Mouse (Mus musculus): ENCODE measurements around the gene Olfr1151. TPM values are rescaled to one million over a fixed set of nuclear protein-coding genes. Genes with fewer than 3 reads are reported as not detected.

The Olfr1151 gene
- not detected in 2 replicates for polyA plus RNA-seq (2012)

DNA sequence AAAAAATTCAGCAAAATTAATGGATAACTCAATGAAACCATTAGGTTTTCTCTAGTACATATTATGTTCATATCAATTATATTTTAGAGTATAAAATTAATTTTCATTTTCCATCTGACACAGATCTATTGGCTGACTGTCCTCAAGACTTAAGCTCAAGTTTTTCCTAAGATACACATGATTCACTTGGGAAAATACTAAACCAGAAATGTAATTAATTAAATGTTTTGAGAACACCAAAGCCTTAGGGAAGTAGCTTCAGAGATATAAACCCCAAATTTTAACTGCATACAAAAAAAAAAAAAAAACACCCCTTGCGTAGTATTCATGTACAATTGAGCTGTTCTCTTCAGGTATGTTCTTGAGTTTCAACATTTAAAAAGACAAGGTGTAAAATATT lies at the start of gene Olfr1151:
Gene Olfr1151, plus strand, starts transcription at position 301 of the 400 bp plus-strand sequence.

DNA sequence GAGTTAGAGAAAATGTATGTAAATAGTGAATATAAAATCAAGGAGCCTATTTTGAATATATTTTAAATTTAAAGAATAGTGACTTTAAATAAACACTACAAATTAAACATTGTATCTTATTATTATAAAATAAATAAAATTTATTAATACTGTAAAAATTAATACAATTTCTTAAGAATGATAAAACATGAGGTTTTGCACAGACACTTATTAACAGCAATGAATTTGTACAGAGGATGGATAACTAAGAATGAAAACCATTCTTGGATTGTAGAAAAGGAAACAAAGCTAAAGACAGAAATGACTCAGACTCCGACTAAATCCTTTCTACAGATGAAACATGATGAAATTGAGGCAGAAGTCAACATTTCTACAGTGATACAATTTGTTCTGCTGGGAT lies 46.1 kb upstream of the Olfr1151 start, which contains the start of gene Olfr1145:
Gene Olfr1145, plus strand, starts transcription at position 301 of the 400 bp plus-strand sequence.

DNA sequence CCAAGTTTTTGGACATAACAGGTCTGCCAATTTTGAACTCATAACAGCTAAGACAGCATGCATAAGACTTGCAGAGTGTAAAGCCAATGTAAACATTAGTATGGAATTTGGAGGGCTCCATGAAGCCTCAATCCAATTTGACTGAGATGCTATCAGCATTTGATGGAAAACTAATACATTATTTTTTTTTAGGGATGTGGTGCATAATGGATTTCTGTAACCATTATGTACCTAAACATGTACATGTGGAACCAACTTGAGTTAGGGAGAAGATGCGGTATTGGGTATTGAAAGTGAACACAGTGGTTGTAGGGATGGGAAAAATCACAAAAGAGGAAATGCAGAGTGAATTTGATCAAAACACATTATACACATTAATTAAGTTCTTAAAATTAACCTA lies 25.4 kb upstream of the Olfr1151 start, which contains the start of gene Olfr1148:
Gene Olfr1148, plus strand, starts transcription at position 301 of the 400 bp plus-strand sequence.

DNA sequence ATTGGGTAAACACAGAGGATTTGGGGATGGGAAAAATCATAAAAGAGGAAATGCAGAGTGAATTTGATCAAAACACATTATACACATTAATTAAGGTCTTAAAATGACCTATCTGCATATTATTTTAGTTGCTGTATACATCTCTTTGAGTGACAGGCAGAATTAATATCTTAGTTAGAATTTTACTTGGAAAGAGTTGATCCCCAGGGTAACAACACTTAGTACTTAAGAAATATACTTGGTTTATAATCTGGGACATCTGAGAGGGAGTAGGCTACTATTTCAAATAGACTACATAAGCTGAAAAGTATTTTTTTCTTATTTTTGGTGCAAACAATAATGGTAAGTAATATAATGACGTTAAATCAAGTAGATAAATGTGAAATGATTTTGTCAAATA lies 12.0 kb upstream of the Olfr1151 start, which contains the start of gene Olfr1150-ps1:
Gene Olfr1150-ps1, plus strand, starts transcription at position 301 of the 400 bp plus-strand sequence.

DNA sequence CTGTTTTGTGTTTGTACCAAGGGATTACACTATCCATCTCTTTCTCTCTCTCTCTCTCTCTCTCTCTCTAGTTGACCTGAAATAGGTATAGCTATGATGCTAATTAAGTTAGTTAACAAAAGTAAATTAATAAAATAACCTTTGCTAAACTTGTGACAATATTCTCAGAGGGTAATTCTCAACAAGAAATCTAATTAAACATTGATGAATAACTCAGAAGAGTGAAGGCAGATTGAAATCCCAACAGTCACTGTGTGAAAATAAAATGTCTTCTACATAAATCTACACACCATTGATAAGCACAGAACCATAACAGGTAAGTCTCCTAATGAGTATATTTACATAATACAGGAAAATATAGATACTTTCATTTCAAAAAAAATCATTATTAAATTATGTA lies 10.5 kb downstream of the Olfr1151 start, which contains the start of gene Olfr1152:
Gene Olfr1152, plus strand, starts transcription at position 301 of the 400 bp plus-strand sequence.

DNA sequence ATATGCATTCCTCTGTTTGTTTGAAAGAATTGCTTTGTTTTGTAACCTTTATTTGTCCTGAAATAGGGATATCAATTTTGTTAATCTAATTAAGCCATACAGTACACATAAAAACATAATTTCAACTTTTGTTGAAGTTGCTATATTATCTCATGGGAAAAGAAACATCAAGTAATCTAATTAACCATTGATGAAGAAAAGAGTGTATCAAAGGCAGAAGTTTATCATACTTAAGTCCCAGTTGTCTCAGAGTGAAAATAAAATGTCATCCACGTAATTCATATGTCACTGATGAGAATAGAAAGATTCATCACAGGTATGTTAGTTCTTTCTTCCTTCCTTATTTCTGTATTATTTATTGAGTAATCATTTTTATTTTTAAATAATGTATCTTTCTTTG lies 39.0 kb downstream of the Olfr1151 start, which contains the start of gene Olfr1153:
Gene Olfr1153, plus strand, starts transcription at position 301 of the 400 bp plus-strand sequence.

DNA sequence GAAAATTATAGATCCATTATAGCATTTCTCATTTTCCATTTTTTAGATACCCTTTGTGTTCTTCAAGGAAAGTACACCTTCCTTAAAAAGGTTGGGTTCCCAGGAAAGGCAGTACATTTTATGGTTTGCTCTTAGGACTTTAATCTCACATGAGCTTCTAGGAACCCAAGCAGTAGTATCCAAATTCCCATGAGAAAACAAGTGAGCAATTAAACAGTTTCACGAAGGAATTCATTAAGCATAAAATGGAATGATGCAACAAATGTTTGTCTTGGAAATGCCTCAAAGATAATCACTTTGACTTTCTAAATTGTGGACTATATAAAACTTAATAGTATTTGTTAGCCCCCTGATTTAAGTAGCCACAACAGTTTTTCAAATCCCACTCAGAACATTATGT lies 49.4 kb downstream of the Olfr1151 start, which contains the start of gene Olfr1154:
Gene Olfr1154, minus strand, starts transcription at position 101 of the 400 bp plus-strand sequence.

Other genes with a start within 250 kb of the Olfr1151 start
- gene Olfr1130, start 249.7 kb upstream of the Olfr1151 start, polyA plus RNA-seq (2012) = not detected in 2 replicates
- not detected in 2 replicates for gene Olfr1131, start 228.8 kb upstream of the Olfr1151 start, polyA plus RNA-seq (2012)
- gene Olfr1132, start 218.3 kb upstream of the Olfr1151 start, polyA plus RNA-seq (2012) = not detected in 2 replicates
- not detected in 2 replicates for gene Olfr1133, start 208.5 kb upstream of the Olfr1151 start, polyA plus RNA-seq (2012)
- not detected in 2 replicates for gene Olfr1134, start 197.4 kb upstream of the Olfr1151 start, polyA plus RNA-seq (2012)
- not detected in 2 replicates for gene Olfr1135, start 182.2 kb upstream of the Olfr1151 start, polyA plus RNA-seq (2012)
- not detected in 2 replicates for gene Olfr1136, start 161.9 kb upstream of the Olfr1151 start, polyA plus RNA-seq (2012)
- not detected in 2 replicates for gene Olfr1137, start 142.7 kb upstream of the Olfr1151 start, polyA plus RNA-seq (2012)
- gene Olfr1138, start 115.9 kb upstream of the Olfr1151 start, polyA plus RNA-seq (2012) = not detected in 2 replicates
- gene Olfr1140, start 112.1 kb upstream of the Olfr1151 start, polyA plus RNA-seq (2012) = not detected in 2 replicates
- gene Olfr1141, start 101.9 kb upstream of the Olfr1151 start, polyA plus RNA-seq (2012) = not detected in 2 replicates
- gene Olfr152, start 76.4 kb upstream of the Olfr1151 start, polyA plus RNA-seq (2012) = not detected in 2 replicates
- not detected in 2 replicates for gene Olfr1143, start 55.3 kb upstream of the Olfr1151 start, polyA plus RNA-seq (2012)
- not detected in 2 replicates for gene Olfr1145, start 46.0 kb upstream of the Olfr1151 start, polyA plus RNA-seq (2012)
- not detected in 2 replicates for gene Olfr1148, start 25.3 kb upstream of the Olfr1151 start, polyA plus RNA-seq (2012)
- gene Olfr1150-ps1, start 11.9 kb upstream of the Olfr1151 start, polyA plus RNA-seq (2012) = not detected in 2 replicates
- gene Olfr1152, start 10.6 kb downstream of the Olfr1151 start, polyA plus RNA-seq (2012) = 0.01 TPM in 1 of 2 replicates, not detected in the other
- gene Olfr1153, start 39.1 kb downstream of the Olfr1151 start, polyA plus RNA-seq (2012) = not detected in 2 replicates
- gene Olfr1154, start 49.3 kb downstream of the Olfr1151 start, polyA plus RNA-seq (2012) = not detected in 2 replicates
- gene Olfr1155, start 89.3 kb downstream of the Olfr1151 start, polyA plus RNA-seq (2012) = not detected in 2 replicates
- gene Olfr1156, start 97.2 kb downstream of the Olfr1151 start, polyA plus RNA-seq (2012) = not detected in 2 replicates
- not detected in 2 replicates for gene Olfr1157, start 112.4 kb downstream of the Olfr1151 start, polyA plus RNA-seq (2012)
- gene Olfr74, start 118.8 kb downstream of the Olfr1151 start, polyA plus RNA-seq (2012) = not detected in 2 replicates
- gene Olfr1158, start 134.3 kb downstream of the Olfr1151 start, polyA plus RNA-seq (2012) = not detected in 2 replicates
- gene Olfr1160, start 152.4 kb downstream of the Olfr1151 start, polyA plus RNA-seq (2012) = not detected in 2 replicates
- gene Olfr1161, start 166.9 kb downstream of the Olfr1151 start, polyA plus RNA-seq (2012) = not detected in 2 replicates
- gene Olfr73, start 181.8 kb downstream of the Olfr1151 start, polyA plus RNA-seq (2012) = not detected in 2 replicates
- gene Olfr1162, start 195.3 kb downstream of the Olfr1151 start, polyA plus RNA-seq (2012) = not detected in 2 replicates
- not detected in 2 replicates for gene Olfr1163, start 216.0 kb downstream of the Olfr1151 start, polyA plus RNA-seq (2012)
- gene Olfr1164, start 238.1 kb downstream of the Olfr1151 start, polyA plus RNA-seq (2012) = not detected in 2 replicates